Mouse (Mus musculus) ES-Bruce4 (cell line): Measurements from ENCODE around the gene Ccdc12.

Experiments used
- CTCF ChIP-seq: IDR thresholded peaks from one replicate; pipeline ENCODE4 v1.8.1; 2011; ENCODE audit warnings: low read depth, low read length
- EP300 ChIP-seq: IDR thresholded peaks from 2 replicates; pipeline ENCODE4 v1.6.1; 2011; ENCODE audit warnings: low read depth, low read length; ENCODE audit not compliant: insufficient read depth
- POLR2A ChIP-seq: IDR thresholded peaks from one replicate; pipeline ENCODE4 v1.8.1; 2011; ENCODE audit warnings: low read length; ENCODE audit not compliant: insufficient read depth

- TF ChIP-seq CTCF (no peak), POLR2A (no peak), EP300 (no peak)
Measured at GRCm38 (mm10) chr9:110734154-110734553, 77.9 kb downstream of the Ccdc12 start.
